Mouse (Mus musculus): Measurements from ENCODE around the gene Six3. TPM values are rescaled to one million over a fixed set of nuclear protein-coding genes. Genes with fewer than 3 reads are reported as not detected.

The Six3 gene
- polyA plus RNA-seq (2014; fragmentation: Nextera tagmentation; extraction: Ambion mirVana): 0.10 TPM in 1 of 2 replicates, not detected in the other

- Histone ChIP-seq H3K27me3 (ENCODE audit: control insufficient read depth, insufficient read depth, low read length) (peaks cover 89% of the 10 kb centered on the region), H3K9ac (replicated peaks; ENCODE audit: low read depth, low read length) (no peak within 1 kb of the TSS), H3K4me2 (ENCODE audit: low read depth, low read length) (no peak within 1 kb of the TSS), H3K4me3 (ENCODE audit: low read depth, low read length) (no peak within 1 kb of the TSS), H3K9me3 (ENCODE audit: control insufficient read depth, low read length) (no peaks in the 10 kb centered on the region), H3K4me1 (ENCODE audit: control insufficient read depth, insufficient read depth, low read length) (no peaks in the 10 kb centered on the region), H3K36me3 (ENCODE audit: control insufficient read depth, insufficient read depth, low read length) (no peaks in the 10 kb centered on the region), H3K27ac (ENCODE audit: low read depth, low read length) (no peak within 1 kb of the TSS)
- ATAC-seq (ENCODE audit: low read depth): no peak
- WGBS: 1% methylated on average over 24 of the region's 30 CpGs
These were observed at the start of gene Six3 for GRCm38 (mm10) chr17:85613266-85613860. Six3 (plus strand) TSS chr17:85613608.

GRCm38 (mm10) chr17:85564107-85564506, 49.3 kb upstream of the Six3 start:
- Histone ChIP-seq H3K4me2 (ENCODE audit: low read depth, low read length) (no peak overlapping the region), H3K36me3 (ENCODE audit: control insufficient read depth, insufficient read depth, low read length) (no peaks in the 10 kb centered on the region), H3K27me3 (ENCODE audit: control insufficient read depth, insufficient read depth, low read length) (no peaks in the 10 kb centered on the region), H3K9ac (replicated peaks; ENCODE audit: low read depth, low read length) (no peak overlapping the region), H3K9me3 (ENCODE audit: control insufficient read depth, low read length) (no peaks in the 10 kb centered on the region), H3K4me1 (ENCODE audit: control insufficient read depth, insufficient read depth, low read length) (no peaks in the 10 kb centered on the region), H3K4me3 (ENCODE audit: low read depth, low read length) (no peak overlapping the region), H3K27ac (ENCODE audit: low read depth, low read length) (no peak overlapping the region)
- WGBS: 76% methylated on average over 7 of the region's 7 CpGs
- ATAC-seq (ENCODE audit: low read depth): no peak

GRCm38 (mm10) chr17:85574023-85574422, 39.4 kb upstream of the Six3 start:
- Histone ChIP-seq H3K4me1 (ENCODE audit: control insufficient read depth, insufficient read depth, low read length) (no peaks in the 10 kb centered on the region), H3K9ac (replicated peaks; ENCODE audit: low read depth, low read length) (no peak overlapping the region), H3K27me3 (ENCODE audit: control insufficient read depth, insufficient read depth, low read length) (no peaks in the 10 kb centered on the region), H3K27ac (ENCODE audit: low read depth, low read length) (no peak overlapping the region), H3K4me2 (ENCODE audit: low read depth, low read length) (no peak overlapping the region), H3K4me3 (ENCODE audit: low read depth, low read length) (no peak overlapping the region), H3K36me3 (ENCODE audit: control insufficient read depth, insufficient read depth, low read length) (no peaks in the 10 kb centered on the region), H3K9me3 (ENCODE audit: control insufficient read depth, low read length) (no peaks in the 10 kb centered on the region)
- ATAC-seq (ENCODE audit: low read depth): no peak
- 89% methylated on average over 3 of the region's 3 CpGs for WGBS

GRCm38 (mm10) chr17:85578290-85578689, 35.1 kb upstream of the Six3 start:
- no peak overlapping the region for H3K9ac ChIP-seq (replicated peaks; ENCODE audit: low read depth, low read length)
- H3K27me3 ChIP-seq (ENCODE audit: control insufficient read depth, insufficient read depth, low read length): no peaks in the 10 kb centered on the region
- ATAC-seq (ENCODE audit: low read depth): no peak
- H3K9me3 ChIP-seq (ENCODE audit: control insufficient read depth, low read length): no peaks in the 10 kb centered on the region
- H3K36me3 ChIP-seq (ENCODE audit: control insufficient read depth, insufficient read depth, low read length): no peaks in the 10 kb centered on the region
- WGBS: 79% methylated on average over 5 of the region's 5 CpGs
- H3K27ac ChIP-seq (ENCODE audit: low read depth, low read length): no peak overlapping the region
- no peaks in the 10 kb centered on the region for H3K4me1 ChIP-seq (ENCODE audit: control insufficient read depth, insufficient read depth, low read length)
- no peak overlapping the region for H3K4me2 ChIP-seq (ENCODE audit: low read depth, low read length)
- no peak overlapping the region for H3K4me3 ChIP-seq (ENCODE audit: low read depth, low read length)

GRCm38 (mm10) chr17:85579350-85579749, 34.1 kb upstream of the Six3 start:
- no peak for ATAC-seq (ENCODE audit: low read depth)
- H3K4me3 ChIP-seq (ENCODE audit: low read depth, low read length): no peak overlapping the region
- WGBS: 88% methylated on average over 10 of the region's 10 CpGs

GRCm38 (mm10) chr17:85580221-85580620, 33.2 kb upstream of the Six3 start:
- Histone ChIP-seq H3K4me1 (ENCODE audit: control insufficient read depth, insufficient read depth, low read length) (no peaks in the 10 kb centered on the region), H3K4me2 (ENCODE audit: low read depth, low read length) (no peak overlapping the region), H3K9ac (replicated peaks; ENCODE audit: low read depth, low read length) (no peak overlapping the region), H3K27me3 (ENCODE audit: control insufficient read depth, insufficient read depth, low read length) (no peaks in the 10 kb centered on the region), H3K4me3 (ENCODE audit: low read depth, low read length) (no peak overlapping the region), H3K9me3 (ENCODE audit: control insufficient read depth, low read length) (no peaks in the 10 kb centered on the region), H3K27ac (ENCODE audit: low read depth, low read length) (no peak overlapping the region), H3K36me3 (ENCODE audit: control insufficient read depth, insufficient read depth, low read length) (no peaks in the 10 kb centered on the region)
- ATAC-seq (ENCODE audit: low read depth): no peak
- WGBS: 88% methylated on average over 6 of the region's 6 CpGs

More at GRCm38 (mm10) chr17:85579350-85579749, 34.1 kb upstream of the Six3 start:
- Histone ChIP-seq H3K9me3 (ENCODE audit: control insufficient read depth, low read length) (no peaks in the 10 kb centered on the region), H3K27ac (ENCODE audit: low read depth, low read length) (no peak overlapping the region), H3K36me3 (ENCODE audit: control insufficient read depth, insufficient read depth, low read length) (no peaks in the 10 kb centered on the region), H3K27me3 (ENCODE audit: control insufficient read depth, insufficient read depth, low read length) (no peaks in the 10 kb centered on the region), H3K4me1 (ENCODE audit: control insufficient read depth, insufficient read depth, low read length) (no peaks in the 10 kb centered on the region), H3K4me2 (ENCODE audit: low read depth, low read length) (no peak overlapping the region), H3K9ac (replicated peaks; ENCODE audit: low read depth, low read length) (no peak overlapping the region)

- WGBS: 91% methylated on average over 4 of the region's 4 CpGs
- Histone ChIP-seq H3K27ac (ENCODE audit: low read depth, low read length) (no peak overlapping the region), H3K9me3 (ENCODE audit: control insufficient read depth, low read length) (no peaks in the 10 kb centered on the region), H3K4me3 (ENCODE audit: low read depth, low read length) (no peak overlapping the region), H3K4me2 (ENCODE audit: low read depth, low read length) (no peak overlapping the region), H3K4me1 (ENCODE audit: control insufficient read depth, insufficient read depth, low read length) (no peaks in the 10 kb centered on the region), H3K36me3 (ENCODE audit: control insufficient read depth, insufficient read depth, low read length) (no peaks in the 10 kb centered on the region), H3K9ac (replicated peaks; ENCODE audit: low read depth, low read length) (no peak overlapping the region), H3K27me3 (ENCODE audit: control insufficient read depth, insufficient read depth, low read length) (no peaks in the 10 kb centered on the region)
- ATAC-seq (ENCODE audit: low read depth): no peak
These were observed 29.2 kb upstream of the Six3 start for GRCm38 (mm10) chr17:85584170-85584569.

- no peak for ATAC-seq (ENCODE audit: low read depth)
- H3K4me2 ChIP-seq (ENCODE audit: low read depth, low read length): no peak overlapping the region
- H3K27ac ChIP-seq (ENCODE audit: low read depth, low read length): no peak overlapping the region
- H3K36me3 ChIP-seq (ENCODE audit: control insufficient read depth, insufficient read depth, low read length): no peaks in the 10 kb centered on the region
- no peak overlapping the region for H3K4me3 ChIP-seq (ENCODE audit: low read depth, low read length)
- 61% methylated on average over 7 of the region's 7 CpGs for WGBS
- H3K4me1 ChIP-seq (ENCODE audit: control insufficient read depth, insufficient read depth, low read length): no peaks in the 10 kb centered on the region
- H3K27me3 ChIP-seq (ENCODE audit: control insufficient read depth, insufficient read depth, low read length): no peaks in the 10 kb centered on the region
- H3K9ac ChIP-seq (replicated peaks; ENCODE audit: low read depth, low read length): no peak overlapping the region
- H3K9me3 ChIP-seq (ENCODE audit: control insufficient read depth, low read length): no peaks in the 10 kb centered on the region
These were observed 28.8 kb upstream of the Six3 start for GRCm38 (mm10) chr17:85584573-85584972.

GRCm38 (mm10) chr17:85585779-85586178, 27.6 kb upstream of the Six3 start:
- H3K4me3 ChIP-seq (ENCODE audit: low read depth, low read length): no peak overlapping the region
- H3K4me2 ChIP-seq (ENCODE audit: low read depth, low read length): no peak overlapping the region
- H3K27me3 ChIP-seq (ENCODE audit: control insufficient read depth, insufficient read depth, low read length): no peaks in the 10 kb centered on the region
- no peak for ATAC-seq (ENCODE audit: low read depth)
- no peaks in the 10 kb centered on the region for H3K9me3 ChIP-seq (ENCODE audit: control insufficient read depth, low read length)
- WGBS: 87% methylated on average over 5 of the region's 5 CpGs
- H3K9ac ChIP-seq (replicated peaks; ENCODE audit: low read depth, low read length): no peak overlapping the region
- H3K36me3 ChIP-seq (ENCODE audit: control insufficient read depth, insufficient read depth, low read length): no peaks in the 10 kb centered on the region
- H3K27ac ChIP-seq (ENCODE audit: low read depth, low read length): no peak overlapping the region
- H3K4me1 ChIP-seq (ENCODE audit: control insufficient read depth, insufficient read depth, low read length): no peaks in the 10 kb centered on the region

All from neural tube, embryonic 14.5 days (tissue).